Mouse (Mus musculus) neural tube, embryonic 14.5 days (tissue): ENCODE results near the gene Tppp. TPM values are rescaled to one million over a fixed set of nuclear protein-coding genes. Genes with fewer than 3 reads are reported as not detected.

Source experiments
- ATAC-seq: fragments of 200-750 bp; cut with Nextera tagmentation; 2 replicates; pipeline ENCODE4 v1.8.0; 2017; ENCODE audit warnings: low read depth, mild to moderate bottlenecking, moderate TSS enrichment, moderate library complexity
- H3K27ac ChIP-seq: fragments of 300-500 bp; sonication (generic); 2 replicates; pipeline ENCODE4 v1.5.1; 2014; ENCODE audit warnings: low read depth, mild to moderate bottlenecking, control low read depth, low read length, moderate library complexity, mixed read lengths
- H3K27me3 ChIP-seq: fragments of 300-500 bp; sonication (generic); 2 replicates; pipeline ENCODE4 v1.6.1; 2014; ENCODE audit warnings: low read length; ENCODE audit not compliant: control insufficient read depth, insufficient read depth
- H3K36me3 ChIP-seq: fragments of 300-500 bp; sonication (generic); 2 replicates; pipeline ENCODE4 v1.6.1; 2014; ENCODE audit warnings: low read length, mixed read lengths; ENCODE audit not compliant: control insufficient read depth, insufficient read depth
- H3K4me1 ChIP-seq: fragments of 300-500 bp; sonication (generic); 2 replicates; pipeline ENCODE4 v1.6.1; 2014; ENCODE audit warnings: low read length; ENCODE audit not compliant: control insufficient read depth, insufficient read depth
- H3K4me2 ChIP-seq: fragments of 300-500 bp; sonication (generic); 2 replicates; pipeline ENCODE4 v1.6.1; 2014; ENCODE audit warnings: mild to moderate bottlenecking, low read depth, low read length, control low read depth
- H3K4me3 ChIP-seq: fragments of 300-500 bp; sonication (generic); 2 replicates; pipeline ENCODE4 v1.5.1; 2014; ENCODE audit warnings: low read depth, low read length, control low read depth, mixed read lengths
- H3K9ac ChIP-seq: fragments of 300-500 bp; sonication (generic); replicated peaks from 2 replicates; pipeline ENCODE4 v1.6.1; 2014; ENCODE audit warnings: low read depth, mild to moderate bottlenecking, control low read depth, low read length, mixed read lengths
- H3K9me3 ChIP-seq: fragments of 300-500 bp; sonication (generic); 2 replicates; pipeline ENCODE4 v1.6.1; 2016; ENCODE audit warnings: low read length; ENCODE audit not compliant: control insufficient read depth
- WGBS: fragments of 180-500 bp; shearing (Covaris S2); extraction: QIAGEN DNeasy Blood & Tissue Kit; methylation state at CpG from one replicate; pipeline ENCODE4 v1.1.7; 2014; 5-methylcytosine and 5-hydroxymethylcytosine counted together
- polyA plus RNA-seq: library from polyadenylated mRNA; unstranded; fragments of >200 nt; fragmentation: Nextera tagmentation; extraction: Ambion mirVana; gene quantifications from 2 replicates; pipeline ENCODE4 v1.2.1, GENCODE M21; 2014

Tppp gene
- 13.3 and 14.0 TPM in 2 replicates for polyA plus RNA-seq

DNA sequence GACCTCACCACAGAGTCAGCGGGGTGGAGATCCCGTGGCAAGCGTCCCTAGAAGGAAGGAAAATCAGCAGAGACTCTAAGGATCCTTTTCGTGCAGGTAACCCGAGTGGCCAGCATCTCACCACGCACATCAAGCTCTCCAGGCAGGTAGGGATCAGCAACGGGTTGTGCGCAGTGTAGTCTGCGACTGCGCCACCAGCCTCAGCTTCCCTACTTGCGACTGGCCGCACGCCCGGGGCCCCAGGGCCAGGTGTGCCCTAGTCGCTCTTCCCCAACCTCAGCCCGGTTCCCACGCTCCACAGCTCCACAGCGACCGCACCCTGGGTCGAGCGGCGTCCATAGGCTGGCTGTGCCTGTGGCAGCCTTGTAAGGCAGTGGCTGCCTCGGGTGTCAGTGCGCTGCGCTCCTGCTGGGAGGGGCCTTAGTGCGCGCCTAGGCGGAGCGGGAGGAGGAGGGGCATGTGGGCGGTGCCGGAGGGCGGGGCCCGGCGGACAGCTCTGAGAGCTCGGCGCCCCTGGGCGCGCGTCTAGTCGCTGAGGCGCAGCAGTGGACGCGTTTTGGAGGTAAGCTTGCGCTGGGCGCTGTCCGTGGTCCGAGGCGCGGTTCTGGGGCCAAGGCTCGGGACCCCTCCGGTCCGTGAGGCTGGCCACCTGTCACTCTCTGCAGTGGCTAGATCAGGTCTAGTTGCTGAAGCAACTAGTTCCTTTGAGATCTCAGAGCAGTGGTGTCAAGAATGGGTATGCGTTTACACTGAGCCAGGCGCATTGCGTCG lies at the start of gene Tppp:
Tppp (plus strand) TSS at position 460 of the 771 bp plus-strand sequence.
- no peaks in the 10 kb centered on the region for H3K36me3 ChIP-seq
- H3K9ac ChIP-seq = peak within 1 kb of the TSS; percentile 51
- no peaks in the 10 kb centered on the region for H3K9me3 ChIP-seq
- H3K27me3 ChIP-seq = no peaks in the 10 kb centered on the region
- H3K27ac ChIP-seq = peak within 1 kb of the TSS; percentile 58
- 0 out of 2 replicates have a peak, but pooled peaks cover 5% of the 10 kb centered on the region for H3K4me1 ChIP-seq
- ATAC-seq = peak; percentile 92
- H3K4me3 ChIP-seq = peak within 1 kb of the TSS; percentile 63
- peak within 1 kb of the TSS; percentile 95 for H3K4me2 ChIP-seq
- whole genome bisulfite sequencing = under 1% methylated on average over 56 of the region's 56 CpGs

DNA sequence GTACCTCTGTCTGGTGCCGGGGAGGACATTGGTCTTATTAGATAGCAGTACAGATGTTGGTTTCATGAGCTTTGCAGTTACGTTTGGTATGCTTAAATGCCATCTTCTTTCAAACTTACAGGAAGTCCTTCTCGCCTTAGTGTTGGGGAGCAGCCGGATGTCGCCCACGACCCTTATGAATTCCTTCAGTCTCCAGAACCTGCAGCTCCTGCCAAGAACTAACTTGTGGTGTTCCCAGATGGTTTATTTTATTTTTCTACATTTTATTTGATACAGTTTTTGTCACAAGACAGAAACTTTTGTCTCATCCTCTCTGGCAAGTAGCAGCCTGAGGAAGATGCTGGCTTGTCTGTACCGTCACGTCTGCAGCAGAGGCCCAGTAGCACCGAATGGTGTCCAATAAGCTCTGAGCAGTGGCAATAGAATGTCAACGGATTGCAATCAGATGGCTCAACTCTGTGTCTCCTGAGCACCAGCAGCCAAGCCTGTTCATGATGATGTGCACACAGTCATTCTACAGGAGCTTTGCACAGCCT lies 49.0 kb upstream of the Tppp start:
- Histone ChIP-seq H3K4me3 (no peak overlapping the region), H3K9me3 (no peaks in the 10 kb centered on the region), H3K4me2 (no peak overlapping the region), H3K9ac (no peak overlapping the region), H3K27ac (no peak overlapping the region), H3K4me1 (no peaks in the 10 kb centered on the region), H3K27me3 (no peaks in the 10 kb centered on the region), H3K36me3 (peaks cover 65% of the 10 kb centered on the region)
- WGBS = 96% methylated on average over 10 of the region's 10 CpGs
- no peak for ATAC-seq

DNA sequence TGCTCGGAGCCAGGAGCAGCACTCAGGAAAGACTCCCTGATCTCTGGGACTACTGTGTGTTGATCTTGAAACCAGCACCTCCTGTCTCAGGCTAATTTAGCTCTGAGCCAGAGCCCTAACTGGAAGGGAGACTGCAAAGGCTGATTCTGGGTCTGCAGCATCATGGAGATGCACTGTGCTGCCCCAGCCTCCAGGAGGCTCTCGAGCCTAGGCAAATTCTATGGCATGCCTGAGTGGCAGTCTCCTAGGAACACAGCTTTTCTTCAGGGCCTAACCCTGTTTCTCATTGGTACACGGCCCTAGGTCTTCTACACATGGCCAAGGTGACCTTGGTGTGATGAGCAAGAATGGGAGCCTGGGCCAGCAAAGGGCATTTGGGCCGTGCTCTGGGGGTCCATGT lies 48.0 kb upstream of the Tppp start:
- H3K9me3 ChIP-seq = no peaks in the 10 kb centered on the region
- 87% methylated on average over 4 of the region's 4 CpGs for WGBS
- no peaks in the 10 kb centered on the region for H3K27me3 ChIP-seq
- H3K27ac ChIP-seq = no peak overlapping the region
- peaks cover 56% of the 10 kb centered on the region for H3K36me3 ChIP-seq
- no peak overlapping the region for H3K4me2 ChIP-seq
- H3K4me1 ChIP-seq = no peaks in the 10 kb centered on the region
- H3K9ac ChIP-seq = no peak overlapping the region
- no peak for ATAC-seq
- no peak overlapping the region for H3K4me3 ChIP-seq

DNA sequence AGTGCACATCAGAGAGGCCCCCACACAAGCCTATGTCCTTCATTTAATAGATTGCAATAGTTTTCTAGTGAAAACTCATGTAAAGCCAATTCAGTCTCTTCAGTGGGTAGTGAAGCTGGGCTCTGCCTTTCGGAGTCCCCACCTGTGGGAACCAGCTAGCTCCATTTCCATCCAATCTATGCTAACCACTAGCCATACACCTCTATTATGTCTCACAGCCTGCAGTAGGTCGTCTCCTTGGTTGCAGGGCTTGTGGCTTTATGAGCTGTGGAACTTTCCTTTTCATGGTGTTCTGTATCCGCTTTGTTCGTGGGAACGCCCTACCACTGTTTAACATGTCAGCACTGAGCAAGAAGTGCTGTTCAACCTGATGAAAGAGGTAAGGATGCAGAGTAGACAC lies 45.7 kb upstream of the Tppp start, which contains the start of gene Zdhhc11:
Zdhhc11 (plus strand) TSS at position 301 of the 400 bp plus-strand sequence.
- no peaks in the 10 kb centered on the region for H3K4me1 ChIP-seq
- no peaks in the 10 kb centered on the region for H3K9me3 ChIP-seq
- no peak within 1 kb of the TSS for H3K4me3 ChIP-seq
- ATAC-seq = no peak
- no peaks in the 10 kb centered on the region for H3K27me3 ChIP-seq
- no peak within 1 kb of the TSS for H3K4me2 ChIP-seq
- no peak within 1 kb of the TSS for H3K27ac ChIP-seq
- WGBS = 88% methylated on average over 5 of the region's 5 CpGs
- peaks cover 36% of the 10 kb centered on the region for H3K36me3 ChIP-seq
- H3K9ac ChIP-seq = no peak within 1 kb of the TSS

DNA sequence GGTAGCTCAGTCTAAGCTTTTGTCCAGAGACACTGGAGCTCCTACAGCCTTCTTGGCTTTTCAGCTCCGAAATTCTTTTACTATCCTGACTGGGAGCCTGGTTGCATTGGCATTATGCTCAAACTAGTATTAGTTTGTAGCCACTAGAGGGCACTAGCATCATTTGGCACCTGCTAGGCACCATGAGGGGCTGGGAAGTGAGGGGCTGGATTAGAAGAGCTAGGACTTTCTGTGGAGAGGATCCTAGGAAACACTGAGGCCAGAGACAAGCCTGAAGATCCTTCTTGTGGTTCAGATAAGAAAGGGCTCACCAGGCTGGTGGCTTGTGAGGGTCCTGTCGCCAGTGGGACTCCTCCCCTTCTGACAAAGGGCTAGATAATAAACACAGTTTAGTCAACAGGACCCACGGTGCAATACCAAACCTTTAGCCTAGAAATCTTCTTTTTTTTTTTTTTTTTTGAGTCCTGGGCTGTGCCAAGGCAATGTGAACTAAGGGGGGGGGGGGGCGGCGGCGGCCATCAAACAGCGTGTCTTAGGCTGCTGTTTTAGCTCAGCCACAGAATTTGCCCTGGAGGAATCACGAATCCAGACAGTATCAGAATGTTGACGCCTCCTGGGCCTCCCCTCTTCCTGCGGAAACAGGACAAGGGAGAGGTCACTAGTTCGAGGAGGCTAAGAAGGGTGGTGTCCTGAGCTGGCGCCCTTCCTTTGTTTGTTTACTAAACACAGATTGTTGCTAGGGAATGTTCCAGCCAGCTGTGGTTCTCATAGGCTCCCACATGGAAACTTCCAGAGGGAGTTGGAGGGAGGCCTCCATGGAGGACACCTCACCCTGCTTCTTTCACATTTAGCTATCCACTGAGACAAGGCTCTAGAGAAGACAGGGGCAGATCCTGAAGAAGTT lies 38.4 kb upstream of the Tppp start:
- Histone ChIP-seq H3K36me3 (no peaks in the 10 kb centered on the region), H3K4me2 (no peak overlapping the region), H3K9me3 (no peaks in the 10 kb centered on the region), H3K27me3 (no peaks in the 10 kb centered on the region), H3K27ac (no peak overlapping the region), H3K9ac (no peak overlapping the region), H3K4me1 (no peaks in the 10 kb centered on the region), H3K4me3 (no peak overlapping the region)
- WGBS = 46% methylated on average over 12 of the region's 12 CpGs
- peak; percentile 94 for ATAC-seq

DNA sequence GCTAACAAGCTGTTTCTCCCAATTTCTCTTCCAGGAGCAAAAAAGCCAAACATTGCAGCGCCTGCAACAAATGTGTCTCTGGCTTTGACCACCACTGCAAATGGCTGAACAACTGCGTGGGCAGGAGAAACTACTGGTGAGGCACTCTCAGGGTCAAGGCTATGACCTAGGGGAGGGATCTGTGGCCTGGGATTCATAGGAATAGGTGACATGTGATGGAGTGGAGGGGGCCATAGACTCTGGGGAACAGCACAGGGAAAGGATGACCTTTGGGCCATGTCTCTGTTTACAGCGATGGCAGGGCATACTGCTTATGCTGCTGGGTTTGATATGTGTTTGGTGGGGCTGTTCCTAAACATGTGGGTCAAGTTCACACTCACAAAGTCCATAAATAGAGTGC lies 34.7 kb upstream of the Tppp start:
- Histone ChIP-seq H3K4me3 (no peak overlapping the region), H3K27ac (no peak overlapping the region), H3K9me3 (no peaks in the 10 kb centered on the region), H3K36me3 (no peaks in the 10 kb centered on the region), H3K4me1 (no peaks in the 10 kb centered on the region), H3K4me2 (no peak overlapping the region), H3K9ac (no peak overlapping the region), H3K27me3 (no peaks in the 10 kb centered on the region)
- ATAC-seq = no peak
- WGBS = 92% methylated on average over 3 of the region's 3 CpGs

DNA sequence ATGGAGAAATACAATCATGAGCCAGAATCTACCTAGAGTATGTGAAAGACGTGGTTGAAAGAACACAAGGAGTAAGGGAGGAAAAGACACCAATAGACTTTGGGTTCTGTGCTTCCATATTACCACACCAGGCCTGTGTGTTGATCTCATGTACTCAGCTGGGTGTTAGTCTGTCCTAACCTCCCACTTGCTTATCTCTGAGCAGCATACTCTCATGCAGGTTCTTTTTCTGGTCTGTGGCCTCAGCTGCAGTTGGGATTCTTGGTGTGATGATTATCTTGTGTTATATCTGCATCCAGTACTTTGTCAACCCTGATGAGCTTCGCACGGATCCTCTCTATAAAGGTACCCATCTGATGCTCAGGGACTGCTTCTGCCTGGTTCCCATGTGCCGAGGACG lies 32.3 kb upstream of the Tppp start:
- Histone ChIP-seq H3K9ac (no peak overlapping the region), H3K27me3 (no peaks in the 10 kb centered on the region), H3K9me3 (no peaks in the 10 kb centered on the region), H3K36me3 (no peaks in the 10 kb centered on the region), H3K27ac (no peak overlapping the region), H3K4me2 (no peak overlapping the region), H3K4me3 (no peak overlapping the region), H3K4me1 (no peaks in the 10 kb centered on the region)
- WGBS = 92% methylated on average over 5 of the region's 5 CpGs
- ATAC-seq = no peak

DNA sequence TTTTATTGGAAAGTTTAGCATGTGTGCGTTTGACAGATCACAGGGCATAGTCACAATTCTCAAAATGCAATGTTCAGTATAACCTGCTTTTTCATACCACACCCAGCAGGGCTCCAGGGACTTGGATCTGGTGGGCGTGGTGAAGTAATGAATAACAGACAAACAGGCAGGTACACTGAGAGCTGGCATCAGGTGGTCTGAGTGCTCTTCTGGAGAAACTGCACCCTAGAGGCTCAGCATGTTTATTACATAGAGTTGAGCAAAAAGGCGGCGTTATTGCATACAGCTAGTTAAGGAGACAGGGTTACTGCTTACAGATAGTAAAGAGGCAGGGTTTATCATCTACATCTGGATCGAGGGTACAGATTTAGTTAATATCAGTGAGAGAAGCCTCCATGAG lies 18.9 kb upstream of the Tppp start:
- Histone ChIP-seq H3K9me3 (no peaks in the 10 kb centered on the region), H3K27ac (no peak overlapping the region), H3K4me3 (no peak overlapping the region), H3K9ac (no peak overlapping the region), H3K4me1 (no peaks in the 10 kb centered on the region), H3K27me3 (no peaks in the 10 kb centered on the region), H3K4me2 (no peak overlapping the region), H3K36me3 (no peaks in the 10 kb centered on the region)
- no peak for ATAC-seq
- 73% methylated on average over 5 of the region's 5 CpGs for WGBS

DNA sequence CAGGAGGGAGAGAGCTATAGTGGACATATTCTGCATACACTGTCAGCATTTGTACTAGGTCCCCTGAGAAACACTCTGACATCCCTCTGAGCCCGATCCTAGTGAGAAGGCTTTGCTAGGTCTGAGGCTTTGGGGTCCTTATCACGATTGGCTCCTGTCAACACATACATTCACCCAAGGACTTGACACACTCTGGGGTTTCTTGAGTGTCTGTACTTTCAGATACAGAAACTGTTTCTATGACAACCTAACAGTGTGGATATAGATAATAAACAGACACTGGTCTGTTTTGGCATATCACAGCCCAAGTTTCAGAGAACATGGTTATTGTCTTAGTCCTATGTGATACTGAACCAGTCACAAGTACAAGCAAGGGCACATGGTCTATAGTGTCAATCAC lies 18.4 kb upstream of the Tppp start:
- 77% methylated on average over 2 of the region's 2 CpGs for WGBS
- Histone ChIP-seq H3K27me3 (no peaks in the 10 kb centered on the region), H3K9ac (no peak overlapping the region), H3K36me3 (no peaks in the 10 kb centered on the region), H3K4me3 (no peak overlapping the region), H3K4me2 (no peak overlapping the region), H3K9me3 (no peaks in the 10 kb centered on the region), H3K4me1 (no peaks in the 10 kb centered on the region), H3K27ac (no peak overlapping the region)
- no peak for ATAC-seq
